Mouse (Mus musculus): ENCODE measurements around the gene Rbx1.

DNA sequence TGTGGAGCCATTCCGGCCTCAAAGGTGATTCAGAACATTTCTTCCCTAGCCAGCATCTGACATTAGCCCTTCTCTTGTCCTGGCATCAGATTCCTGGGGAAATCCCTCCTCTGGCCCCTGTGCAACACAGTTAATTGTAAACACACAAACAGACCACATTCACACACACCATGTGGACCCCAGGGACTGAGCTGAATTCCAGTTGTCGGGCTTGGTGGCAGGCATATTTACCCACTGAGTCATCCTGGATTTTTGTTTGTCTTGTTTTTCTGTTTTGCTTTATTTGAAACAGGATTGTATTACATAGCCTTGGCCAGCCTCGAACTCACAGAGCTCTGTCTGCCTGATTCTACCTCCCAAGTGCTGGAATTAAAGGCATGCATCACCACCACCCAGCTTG lies 49.1 kb downstream of the Rbx1 start:
- no peak for TF ChIP-seq CTCF (IDR thresholded peaks at IDR 0.05; ENCODE audit: extremely low read depth, insufficient read depth, insufficient read length, insufficient replicate concordance)
- TF ChIP-seq POLR2A (IDR thresholded peaks at IDR 0.05; ENCODE audit: low read depth, low read length): no peak
